Mouse (Mus musculus) liver, embryonic 12.5 days (tissue): Measurements from ENCODE around the gene S100a13. TPM values are rescaled to one million over a fixed set of nuclear protein-coding genes. Genes with fewer than 3 reads are reported as not detected.

Source experiments
- ATAC-seq: fragments of 200-750 bp; cut with Nextera tagmentation; 2 replicates; pipeline ENCODE4 v1.8.0; 2017; ENCODE audit warnings: moderate number of reproducible peaks, mild to moderate bottlenecking, moderate library complexity
- H3K27ac ChIP-seq: fragments of 300-500 bp; sonication (generic); 2 replicates; pipeline ENCODE4 v1.5.1; 2016; ENCODE audit warnings: mild to moderate bottlenecking
- H3K27me3 ChIP-seq: fragments of 300-500 bp; sonication (generic); replicated peaks from 2 replicates; pipeline ENCODE4 v1.6.1; 2016; ENCODE audit warnings: mild to moderate bottlenecking, moderate library complexity
- H3K36me3 ChIP-seq: fragments of 300-500 bp; sonication (generic); 2 replicates; pipeline ENCODE4 v1.6.1; 2016; ENCODE audit warnings: mild to moderate bottlenecking, moderate library complexity
- H3K4me1 ChIP-seq: fragments of 300-500 bp; sonication (generic); 2 replicates; pipeline ENCODE4 v1.6.1; 2016
- H3K4me2 ChIP-seq: fragments of 300-500 bp; sonication (generic); 2 replicates; pipeline ENCODE4 v1.6.1; 2016; ENCODE audit warnings: mild to moderate bottlenecking, moderate library complexity
- H3K4me3 ChIP-seq: fragments of 300-500 bp; sonication (generic); 2 replicates; pipeline ENCODE4 v1.5.1; 2016; ENCODE audit warnings: mild to moderate bottlenecking, moderate library complexity
- H3K9ac ChIP-seq: fragments of 300-500 bp; sonication (generic); 2 replicates; pipeline ENCODE4 v1.6.1; 2016; ENCODE audit warnings: mild to moderate bottlenecking, moderate library complexity
- H3K9me3 ChIP-seq: fragments of 300-500 bp; sonication (generic); replicated peaks from 2 replicates; pipeline ENCODE4 v1.6.1; 2016; ENCODE audit warnings: mild to moderate bottlenecking, moderate library complexity
- WGBS: fragments of 180-500 bp; shearing (Covaris S2); methylation state at CpG from one replicate; pipeline ENCODE4 v1.1.7; 2016; ENCODE audit not compliant: insufficient replicate concordance; 5-methylcytosine and 5-hydroxymethylcytosine counted together
- polyA plus RNA-seq: library from polyadenylated mRNA; unstranded; fragments of >200 nt; fragmentation: Nextera tagmentation; extraction: Ambion mirVana; gene quantifications from 2 replicates; pipeline ENCODE4 v1.2.1, GENCODE M21; 2016

Gene S100a13
- polyA plus RNA-seq, 1 experiment from 2014 or later: 20.4 TPM

DNA sequence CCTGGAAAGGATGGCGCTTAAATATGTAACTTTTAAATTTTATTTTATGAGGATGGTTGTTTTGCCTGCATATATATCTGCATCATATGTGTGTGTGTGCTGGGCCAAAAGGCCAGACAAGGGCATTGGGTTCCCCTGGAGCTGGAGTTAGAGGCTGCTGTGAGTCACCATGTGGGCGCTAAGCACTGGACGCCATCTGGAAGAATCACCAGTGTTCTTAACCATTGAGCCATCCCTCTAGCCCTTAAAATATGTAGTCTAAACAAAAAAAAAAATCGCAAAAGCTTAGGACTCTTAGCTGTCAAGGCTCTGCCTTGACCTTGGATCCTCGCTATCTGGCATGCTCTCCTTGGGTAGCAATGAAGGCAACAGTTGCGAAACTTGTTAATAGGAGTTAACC lies 25.7 kb upstream of the S100a13 start:
- Histone ChIP-seq H3K4me3 (no peak overlapping the region), H3K9ac (no peak overlapping the region), H3K27me3 (no peaks in the 10 kb centered on the region), H3K36me3 (peaks cover 59% of the 10 kb centered on the region), H3K27ac (no peak overlapping the region), H3K4me2 (no peak overlapping the region), H3K4me1 (peaks cover 18% of the 10 kb centered on the region), H3K9me3 (no peaks in the 10 kb centered on the region)
- no peak for ATAC-seq
- 84% methylated on average over 6 of the region's 6 CpGs for WGBS

- peaks cover 24% of the 10 kb centered on the region for H3K4me1 ChIP-seq
- H3K9me3 ChIP-seq: no peaks in the 10 kb centered on the region
- H3K27ac ChIP-seq: peak within 1 kb of the TSS; percentile 79
- peak; percentile 99 for ATAC-seq
- peak within 1 kb of the TSS; percentile 69 for H3K4me2 ChIP-seq
- H3K36me3 ChIP-seq: peaks cover 47% of the 10 kb centered on the region
- peak within 1 kb of the TSS; percentile 82 for H3K9ac ChIP-seq
- no peaks in the 10 kb centered on the region for H3K27me3 ChIP-seq
- under 1% methylated on average over 37 of the region's 37 CpGs for WGBS
- H3K4me3 ChIP-seq: peak within 1 kb of the TSS; percentile 84
Measured at GRCm38 (mm10) chr3:90490696-90491256, 23.5 kb upstream of the S100a13 start, which contains the start of gene Snapin. TSS of gene Snapin (minus strand) at chr3:90491033.

DNA sequence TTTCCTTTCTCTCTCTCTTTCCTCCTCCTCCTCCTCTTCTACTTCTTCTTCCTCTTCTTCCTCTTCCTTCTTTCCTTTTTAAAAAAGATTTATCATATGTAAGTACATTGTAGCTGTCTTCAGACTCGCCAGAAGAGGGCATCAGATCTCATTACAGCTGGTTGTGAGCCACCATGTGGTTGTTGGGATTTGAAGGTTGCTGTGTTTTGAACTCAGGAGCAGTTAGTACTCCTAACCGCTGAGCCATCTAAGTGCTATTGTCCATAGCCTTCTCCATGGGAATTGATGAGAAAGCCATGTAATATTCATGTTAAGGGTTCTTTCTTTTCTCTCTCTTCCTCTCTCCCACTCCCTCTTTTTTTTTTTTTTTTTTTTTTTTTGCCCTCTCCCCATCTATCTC lies 22.9 kb upstream of the S100a13 start:
- Histone ChIP-seq H3K4me3 (peak overlapping the region; percentile 18; the same call in 1 of the 2 replicates), H3K9me3 (no peaks in the 10 kb centered on the region), H3K4me1 (peaks cover 24% of the 10 kb centered on the region), H3K27ac (0 out of 2 replicates have a peak overlapping the region, but pooled peaks have one; percentile 38), H3K36me3 (peaks cover 47% of the 10 kb centered on the region), H3K4me2 (peak overlapping the region; percentile 69), H3K9ac (no peak overlapping the region), H3K27me3 (no peaks in the 10 kb centered on the region)
- WGBS: 36% methylated on average over 2 of the region's 2 CpGs
- ATAC-seq: no peak; the same call in 1 of the 2 replicates

DNA sequence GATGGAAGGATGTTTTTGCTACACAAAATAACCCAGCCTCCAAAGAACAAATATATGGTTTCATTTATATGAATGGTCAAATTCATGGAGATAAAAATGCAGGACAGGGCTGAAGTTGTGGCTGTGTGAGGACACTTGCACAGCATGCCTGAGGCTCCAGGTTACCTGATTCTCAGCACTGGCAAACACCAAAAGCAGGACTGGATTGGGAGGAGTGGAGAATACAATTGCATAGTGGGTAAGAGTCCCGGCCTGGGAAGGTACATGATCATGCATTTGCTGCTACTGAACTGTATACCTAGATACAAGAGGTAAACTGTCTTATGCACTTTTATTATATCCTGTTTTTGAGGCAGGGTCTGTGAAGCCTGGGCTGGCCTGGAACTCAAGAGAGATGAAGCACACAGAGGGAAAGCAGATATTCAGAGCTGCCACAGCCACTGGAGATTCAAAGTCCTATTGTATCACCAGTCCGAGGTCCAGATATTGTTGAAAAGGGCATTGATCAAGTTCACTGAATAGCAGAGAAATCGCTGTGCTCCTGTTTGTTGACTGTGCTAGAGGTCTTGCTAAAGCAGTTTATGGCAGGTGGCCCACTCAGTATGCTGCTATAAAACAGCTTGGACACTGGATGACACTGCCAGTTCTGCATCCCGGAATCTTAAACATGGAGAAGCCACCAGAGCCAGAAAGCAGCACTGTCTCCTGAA lies 20.2 kb upstream of the S100a13 start:
- no peak overlapping the region for H3K27ac ChIP-seq
- H3K9ac ChIP-seq: no peak overlapping the region
- H3K4me1 ChIP-seq: peaks cover 27% of the 10 kb centered on the region
- no peak overlapping the region for H3K4me2 ChIP-seq
- H3K4me3 ChIP-seq: no peak overlapping the region
- ATAC-seq: no peak
- WGBS: 65% methylated on average over 4 of the region's 4 CpGs
- H3K36me3 ChIP-seq: peaks cover 48% of the 10 kb centered on the region
- no peaks in the 10 kb centered on the region for H3K9me3 ChIP-seq
- no peaks in the 10 kb centered on the region for H3K27me3 ChIP-seq

GRCm38 (mm10) chr3:90495850-90496525 lies 18.2 kb upstream of the S100a13 start:
- 90% methylated on average over 7 of the region's 7 CpGs for WGBS
- H3K27me3 ChIP-seq: no peaks in the 10 kb centered on the region
- no peak overlapping the region for H3K4me2 ChIP-seq
- H3K27ac ChIP-seq: no peak overlapping the region
- no peak overlapping the region for H3K9ac ChIP-seq
- peaks cover 61% of the 10 kb centered on the region for H3K36me3 ChIP-seq
- ATAC-seq: no peak
- peaks cover 12% of the 10 kb centered on the region; the same call in 1 of the 2 replicates for H3K4me1 ChIP-seq
- H3K9me3 ChIP-seq: no peaks in the 10 kb centered on the region
- no peak overlapping the region for H3K4me3 ChIP-seq

DNA sequence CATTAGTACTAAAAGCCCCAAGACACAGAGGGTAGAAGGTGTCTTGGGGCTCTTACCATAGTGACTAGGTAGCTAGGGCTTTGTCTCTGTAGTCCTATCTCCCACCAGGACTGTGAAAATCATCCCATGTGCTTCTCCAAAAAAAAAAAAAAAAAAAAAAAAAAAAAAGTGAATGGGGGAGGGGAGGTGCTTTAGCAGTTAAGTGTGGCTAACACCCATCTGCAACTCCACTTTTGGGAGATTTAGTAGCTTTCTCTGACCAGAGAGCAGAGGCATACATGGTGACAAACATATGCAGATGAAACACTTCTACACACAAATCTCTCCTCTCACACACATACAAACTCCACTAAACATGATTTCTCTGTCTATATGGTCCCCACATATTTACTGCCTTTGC lies 16.6 kb upstream of the S100a13 start:
- H3K27me3 ChIP-seq: no peaks in the 10 kb centered on the region
- H3K4me2 ChIP-seq: no peak overlapping the region
- no peaks in the 10 kb centered on the region for H3K9me3 ChIP-seq
- H3K9ac ChIP-seq: no peak overlapping the region
- no peak overlapping the region for H3K4me3 ChIP-seq
- peaks cover 77% of the 10 kb centered on the region for H3K36me3 ChIP-seq
- 0 out of 2 replicates have a peak, but pooled peaks cover 9% of the 10 kb centered on the region for H3K4me1 ChIP-seq
- no peak overlapping the region for H3K27ac ChIP-seq
- ATAC-seq: no peak

GRCm38 (mm10) chr3:90503444-90503843 lies 10.8 kb upstream of the S100a13 start:
- WGBS: 83% methylated on average over 4 of the region's 4 CpGs
- peaks cover 92% of the 10 kb centered on the region for H3K36me3 ChIP-seq

GRCm38 (mm10) chr3:90505216-90505615 lies 9.0 kb upstream of the S100a13 start:
- Histone ChIP-seq H3K27ac (no peak overlapping the region), H3K36me3 (peaks cover 74% of the 10 kb centered on the region), H3K4me2 (no peak overlapping the region), H3K9ac (no peak overlapping the region), H3K4me1 (peaks cover 27% of the 10 kb centered on the region), H3K27me3 (no peaks in the 10 kb centered on the region), H3K4me3 (no peak overlapping the region), H3K9me3 (no peaks in the 10 kb centered on the region)
- WGBS: 90% methylated on average over 5 of the region's 5 CpGs
- ATAC-seq: no peak

More at GRCm38 (mm10) chr3:90503444-90503843, 10.8 kb upstream of the S100a13 start:
- H3K27ac ChIP-seq: no peak overlapping the region
- ATAC-seq: no peak
- H3K9ac ChIP-seq: no peak overlapping the region
- H3K4me2 ChIP-seq: no peak overlapping the region
- H3K4me1 ChIP-seq: peaks cover 20% of the 10 kb centered on the region
- no peaks in the 10 kb centered on the region for H3K27me3 ChIP-seq
- H3K9me3 ChIP-seq: no peaks in the 10 kb centered on the region
- no peak overlapping the region for H3K4me3 ChIP-seq

DNA sequence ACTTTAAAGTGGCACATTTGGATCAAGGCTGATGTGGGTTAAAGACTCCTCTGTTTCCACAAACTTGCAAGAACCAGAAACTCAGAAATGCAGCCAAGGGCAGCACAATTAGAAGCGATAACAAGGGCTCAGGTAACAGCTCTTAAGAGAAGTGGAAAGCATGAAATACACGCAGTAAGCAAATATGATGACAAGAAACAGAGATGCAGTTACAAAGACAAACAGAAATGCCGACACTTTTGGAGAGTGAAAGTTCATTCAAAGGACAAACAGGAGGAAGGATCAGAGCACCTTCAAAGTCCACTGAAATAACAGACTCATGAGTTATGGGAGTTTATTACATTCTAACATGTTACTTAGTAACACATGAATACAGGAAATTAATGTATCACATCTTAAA lies 7.9 kb upstream of the S100a13 start:
- H3K27me3 ChIP-seq: no peaks in the 10 kb centered on the region
- ATAC-seq: no peak
- H3K9ac ChIP-seq: no peak overlapping the region; the same call in 1 of the 2 replicates
- H3K27ac ChIP-seq: no peak overlapping the region
- 95% methylated on average over 3 of the region's 3 CpGs for WGBS
- H3K4me2 ChIP-seq: no peak overlapping the region
- H3K36me3 ChIP-seq: peaks cover 69% of the 10 kb centered on the region
- H3K4me1 ChIP-seq: peaks cover 29% of the 10 kb centered on the region
- H3K9me3 ChIP-seq: no peaks in the 10 kb centered on the region
- no peak overlapping the region for H3K4me3 ChIP-seq

DNA sequence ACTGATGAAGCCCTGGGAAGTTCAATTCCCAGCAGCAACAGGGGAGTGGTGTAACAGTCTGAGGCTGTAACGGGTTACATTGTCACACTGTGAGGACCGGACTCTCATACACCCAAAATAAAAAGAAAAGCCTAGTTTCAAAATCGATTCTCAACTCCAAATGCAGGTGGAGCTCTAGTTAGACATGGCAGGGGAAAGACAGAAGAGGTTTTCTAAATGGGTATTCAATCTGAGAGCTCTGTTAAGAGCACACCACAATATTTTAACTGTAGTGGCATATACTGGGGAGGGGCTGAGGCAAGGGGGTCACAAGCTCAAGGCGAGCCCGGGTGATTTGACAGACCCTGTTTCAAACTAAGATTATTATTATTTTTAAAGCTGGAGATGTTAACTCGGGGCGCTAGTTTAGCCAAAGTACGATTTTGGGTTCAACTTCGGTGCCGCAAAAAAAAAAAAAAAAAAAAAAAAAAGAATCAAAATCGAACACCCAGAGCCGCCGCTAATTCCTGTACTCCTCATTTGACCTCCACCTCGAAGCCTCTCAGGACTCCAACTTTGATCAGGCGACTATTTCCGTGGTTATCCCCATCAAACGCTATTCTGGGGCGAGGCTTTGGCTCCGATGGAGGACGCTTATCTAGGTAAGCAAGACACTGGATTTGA lies 5.8 kb upstream of the S100a13 start:
- Histone ChIP-seq H3K4me3 (peak overlapping the region; percentile 97), H3K4me2 (peak overlapping the region; percentile 84), H3K27ac (peak overlapping the region; percentile 90), H3K9me3 (no peaks in the 10 kb centered on the region), H3K9ac (peak overlapping the region; percentile 94), H3K27me3 (peaks cover 17% of the 10 kb centered on the region), H3K36me3 (peaks cover 49% of the 10 kb centered on the region), H3K4me1 (peaks cover 32% of the 10 kb centered on the region)
- no peak for ATAC-seq
- WGBS: 2% methylated on average over 20 of the region's 20 CpGs

DNA sequence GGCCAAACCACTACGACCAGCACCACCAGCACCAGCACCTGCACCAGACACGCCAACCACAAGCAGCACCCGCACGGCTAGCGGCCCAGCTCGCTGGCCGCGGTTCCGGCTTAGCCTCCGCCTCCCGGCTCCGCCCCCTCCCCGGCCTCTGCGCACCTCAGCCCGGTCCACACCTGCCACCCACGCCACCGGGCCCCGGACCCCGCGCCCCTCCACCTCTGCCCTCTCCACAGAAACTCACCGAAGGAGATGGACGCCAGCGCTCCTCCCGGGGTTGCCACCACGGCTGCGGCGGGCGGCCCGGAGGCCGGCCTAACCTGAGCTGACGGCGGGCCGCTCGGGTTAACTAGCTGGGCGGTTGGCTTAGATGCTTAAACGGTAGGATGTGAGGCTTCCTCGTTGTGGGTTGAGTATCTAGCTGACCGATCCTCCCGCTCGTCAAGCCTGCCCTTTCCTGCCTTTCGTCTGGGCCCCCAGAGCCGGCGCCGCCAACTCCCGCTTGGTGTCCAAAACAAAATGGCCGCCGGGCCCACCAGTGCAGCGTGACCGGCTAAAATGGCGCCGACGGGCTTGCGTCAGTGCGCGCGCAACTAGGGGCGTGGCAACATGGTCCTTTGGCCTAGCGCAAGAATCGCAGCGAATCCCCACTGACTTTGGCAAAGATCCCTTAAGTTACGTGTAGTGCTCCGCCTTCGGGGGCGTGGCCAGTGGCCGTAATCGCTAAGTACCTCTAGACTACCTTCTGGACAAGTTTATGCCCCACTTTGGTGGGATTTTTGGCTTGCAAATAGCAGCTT lies 5.1 kb upstream of the S100a13 start, which contains the start of gene Chtop:
Chtop (minus strand) TSS at position 549 of the 797 bp plus-strand sequence.
- peak within 1 kb of the TSS; percentile 90 for H3K27ac ChIP-seq
- peak within 1 kb of the TSS; percentile 94 for H3K9ac ChIP-seq
- peak within 1 kb of the TSS; percentile 97 for H3K4me3 ChIP-seq
- peak within 1 kb of the TSS; percentile 84 for H3K4me2 ChIP-seq
- H3K27me3 ChIP-seq: peaks cover 23% of the 10 kb centered on the region
- peaks cover 41% of the 10 kb centered on the region for H3K36me3 ChIP-seq
- H3K9me3 ChIP-seq: no peaks in the 10 kb centered on the region
- under 1% methylated on average over 66 of the region's 66 CpGs for WGBS
- peak; percentile 88 for ATAC-seq
- H3K4me1 ChIP-seq: peaks cover 39% of the 10 kb centered on the region
